Mouse (Mus musculus): ENCODE results near the gene Taf5l.

DNA sequence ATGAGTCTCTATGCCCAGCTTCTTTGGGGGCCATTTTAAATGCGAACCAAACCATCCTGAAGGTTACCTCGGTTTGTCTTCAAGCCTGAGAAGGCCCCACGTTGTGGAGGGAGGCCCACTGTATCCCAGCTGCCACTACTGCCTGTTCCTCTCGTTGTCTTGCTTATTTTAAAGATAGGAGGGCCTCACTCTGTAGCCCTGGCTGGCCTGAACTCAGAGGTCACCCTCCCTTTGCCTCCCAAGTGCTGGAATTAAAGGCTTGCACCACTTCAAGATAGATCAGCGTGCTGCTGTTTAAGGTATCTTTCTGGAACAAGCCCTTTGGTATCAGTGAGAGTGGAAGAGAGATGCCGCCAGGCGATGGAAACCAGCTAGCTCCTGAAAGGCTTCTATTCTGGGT is 32.1 kb downstream of the Taf5l start:
- TF ChIP-seq CTCF (IDR thresholded peaks at IDR 0.05; ENCODE audit: low read depth) (no peak), EP300 (optimal IDR thresholded peaks at IDR 0.05) (no peak)
